8 mouse cellular contexts compared by ENCODE assay signal in genomic region chr5:122613908-122614732, GRCm38 (mm10). TPM values are rescaled to one million over a fixed set of nuclear protein-coding genes. Genes with fewer than 3 reads are reported as not detected.
DNase-seq lines count a peak whose midpoint lies in the region; ATAC-seq and TF ChIP-seq lines count a peak whose summit lies in the region.

Gene Ift81 (minus strand): TSS chr5:122614518.

- peak; percentile 74 for TF ChIP-seq POLR2A in cortical plate, adult 2 months (IDR thresholded peaks at IDR 0.05; ENCODE audit: extremely low read depth, insufficient read depth, low read length)

- H3K27ac ChIP-seq in cortical plate, adult 2 months (ENCODE audit: insufficient read depth, low read length): peak within 1 kb of the TSS; percentile 89

- peaks cover 8% of the 10 kb centered on the region for H3K4me1 ChIP-seq in cortical plate, adult 2 months (ENCODE audit: control insufficient read depth, insufficient read depth, low read length)

- intact Hi-C loops in left cerebral cortex, postnatal 10 days (cut with DNase I): loop anchor here (5.0 kb wide), 1 partner anchor 57 kb away; no protein-coding TSS in a partner anchor

- peak within 1 kb of the TSS; percentile 66 for H3K4me3 ChIP-seq in cortical plate, adult 2 months (ENCODE audit: insufficient read depth, low read length)

- ATAC-seq in activated CD4-positive, CD25-positive, alpha-beta regulatory T cell, adult 4 months: peak; percentile 98
- peak; percentile 99 for ATAC-seq in inflammation-experienced regulatory T-cells, adult 6 months
- peak; percentile 96 for ATAC-seq in megakaryocyte-erythroid progenitor cell, adult 5-6 weeks (replicated peaks; ENCODE audit: low FRiP score, low TSS enrichment, poor library complexity, severe bottlenecking)

- no peak for TF ChIP-seq CTCF in cortical plate, adult 2 months (IDR thresholded peaks at IDR 0.05; ENCODE audit: extremely low read depth, insufficient read depth, low read length)

- peak; percentile 97 for DNase-seq in gastrocnemius, postnatal 10 days
- peak; percentile 95 to 98 for DNase-seq in left cerebral cortex, postnatal 10 days (ENCODE audit: extremely low spot score in 1 of 2, low spot score in 2 of 2)
- DNase-seq in right cerebral cortex, postnatal 25 days: peak; percentile 96
- peak; percentile 89 to 97 for DNase-seq in urinary bladder, postnatal 4 days (ENCODE audit: low spot score in 2 of 2)

RNA-seq across cellular contexts. Expression of gene Ift81, which starts in this region (rescaled TPM):
- polyA plus RNA-seq in activated CD4-positive, CD25-positive, alpha-beta regulatory T cell, adult 4 months (2017; shearing (Covaris generic)): 1 to 10 TPM; 2.1 to 6.2 TPM
- 21.8 and 25.5 TPM in 2 replicates for polyA plus RNA-seq in cortical plate, adult 2 months (2012; rRNA removed)
- total RNA-seq in gastrocnemius, postnatal 10 days (2021): 1 to 10 TPM; 7.0 to 7.9 TPM
- 1 to 10 TPM; 3.0 to 8.2 (median 6.3) TPM for polyA plus RNA-seq in inflammation-experienced regulatory T-cells, adult 6 months (2017; shearing (Covaris generic))
- 10 to 100 TPM; 25.9 to 33.0 TPM for total RNA-seq in left cerebral cortex, postnatal 10 days (2021)
- total RNA-seq in megakaryocyte-erythroid progenitor cell, adult 5-6 weeks (2014; fragmentation: Nextera tagmentation): 1.7 and 6.7 TPM in 2 replicates
- total RNA-seq in megakaryocyte-erythroid progenitor cell, adult 5-6 weeks (2017): 4.7 and 6.1 TPM in 2 replicates

Comparison
In these comparisons a context has a peak if more than half of its experiments do, and no peak if none do; other contexts are left out.
1. Peak in every context shown above with its lines: DNase-seq, ATAC-seq, H3K4me3 ChIP-seq and H3K27ac ChIP-seq.